Mouse (Mus musculus): ENCODE data around the gene Gm11549.

GRCm38 (mm10) chr3:36491535-36491934 lies 30.1 kb downstream of the Gm11549 start:
- no peak for TF ChIP-seq EP300 (IDR thresholded peaks at IDR 0.05; ENCODE audit: low read depth)
- TF ChIP-seq CTCF (IDR thresholded peaks at IDR 0.05; ENCODE audit: low read depth): no peak
